Mouse (Mus musculus) kidney, adult 2 months (tissue): ENCODE measurements at regions not wholly inside any gene's neighbourhood (a gene's known extent, or its start where the extent isn't known, plus 50 kb on each side); places are given as distances from the start of the nearest gene placed in this dataset.

Experiments
- CTCF ChIP-seq: fragments of 200-500 bp; conservative IDR thresholded peaks from 2 replicates; pipeline ENCODE4 v1.5.1; 2011; ENCODE audit warnings: low read depth, mild to moderate bottlenecking, control low read depth, low read length, moderate library complexity, mixed read lengths; ENCODE audit not compliant: insufficient read depth, insufficient read length
- POLR2A ChIP-seq: fragments of 200-500 bp; IDR thresholded peaks from one replicate; pipeline ENCODE4 v1.6.1; 2011; ENCODE audit warnings: low read depth, low read length, control low read depth

- TF ChIP-seq POLR2A = no peak
- TF ChIP-seq CTCF = no peak
Measured at GRCm38 (mm10) chr4:91132266-91132665, 268.3 kb downstream of the Elavl2 start.
